Mouse (Mus musculus) stomach, postnatal 0 days (tissue): ENCODE measurements around the gene Rhcg.

Experiments
- CTCF ChIP-seq: IDR thresholded peaks from 2 replicates; pipeline ENCODE4 v1.5.1; 2016; ENCODE audit warnings: antibody characterized with exemption, low read depth, mild to moderate bottlenecking, moderate library complexity
- EP300 ChIP-seq: optimal IDR thresholded peaks from 2 replicates; pipeline ENCODE3; 2016; ENCODE audit warnings: antibody characterized with exemption

DNA sequence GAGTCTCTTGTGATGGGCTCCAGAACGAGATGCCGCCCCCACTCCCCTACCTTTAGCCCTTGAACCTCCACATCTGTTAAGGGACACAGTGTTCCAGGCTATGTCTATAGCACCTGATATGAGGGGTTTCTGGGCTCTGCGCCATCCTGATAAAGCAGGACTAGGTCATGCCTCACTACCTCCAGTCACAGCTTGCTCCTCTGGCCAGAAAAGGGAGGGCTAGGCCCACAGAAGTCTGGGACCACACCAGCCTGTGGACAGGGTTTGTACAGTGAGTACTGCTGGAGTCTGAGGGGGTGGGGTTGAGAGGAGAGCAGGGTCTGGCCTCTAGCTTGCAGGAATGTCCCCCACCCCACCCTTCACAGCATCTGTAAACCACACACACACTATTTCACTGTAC lies 29.8 kb upstream of the Rhcg start:
- TF ChIP-seq CTCF (no peak), EP300 (no peak)
